Mouse (Mus musculus) skeletal muscle tissue, adult 2 months (tissue): ENCODE measurements around the gene Cdh26.
A peak's percentile ranks its signal among the peaks of the same experiment; 100 is the strongest.

ENCODE experiments used
- DNase-seq: peaks from one replicate; pipeline ENCODE4 v3.0.0-alpha.2; 2012; ENCODE audit warnings: low read depth, low spot score

Gene Cdh26

DNA sequence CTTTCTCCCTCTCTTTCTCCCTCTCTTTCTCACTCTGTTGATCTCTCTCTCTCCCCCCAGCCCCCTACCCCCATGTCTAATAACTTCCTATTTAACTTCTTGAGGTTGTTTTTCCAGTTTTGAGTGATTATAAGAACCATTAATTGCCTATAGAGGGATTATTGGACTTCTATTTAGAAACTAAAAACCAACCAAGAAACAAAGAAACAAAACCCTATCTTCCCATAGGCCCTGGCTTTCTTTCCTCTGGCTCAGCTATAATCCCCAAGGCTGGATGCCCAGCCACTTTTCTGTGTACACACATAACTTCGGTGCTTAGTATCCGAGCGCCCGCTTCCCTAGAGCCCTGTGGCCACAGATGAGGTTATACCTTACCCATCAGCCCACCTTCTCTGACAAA is at the start of gene Cdh26:
Gene Cdh26 (plus strand): TSS at position 301 of the 400 bp plus-strand sequence.
- DNase-seq = no peak

GRCm38 (mm10) chr2:178407053-178407815 is 23.1 kb upstream of the Cdh26 start, which contains the start of gene Sycp2:
TSS of gene Sycp2 (minus strand) at chr2:178407685.
- DNase-seq = no peak

DNA sequence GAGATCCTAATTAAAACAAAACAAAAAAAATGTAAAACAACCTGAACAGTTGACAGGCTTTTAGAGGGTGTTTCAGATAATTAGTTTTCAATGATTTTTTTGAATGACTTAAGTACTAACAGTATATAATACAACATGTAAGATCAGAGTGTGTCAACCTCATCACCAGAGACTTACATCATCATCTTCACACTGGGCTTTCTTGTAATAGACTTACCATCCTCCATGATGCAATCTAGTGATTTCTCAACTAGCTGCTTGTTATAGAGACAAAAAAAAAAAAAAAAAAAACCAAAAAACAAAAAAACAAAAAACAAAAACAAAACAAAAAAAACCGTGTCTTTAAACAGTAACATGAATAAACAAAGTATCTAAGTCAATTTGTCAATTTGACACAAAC is 21.3 kb upstream of the Cdh26 start:
- DNase-seq = no peak

GRCm38 (mm10) chr2:178410286-178410685 is 20.0 kb upstream of the Cdh26 start:
- no peak for DNase-seq

- peak; percentile 83 for DNase-seq
Observed at GRCm38 (mm10) chr2:178412598-178412997, 17.7 kb upstream of the Cdh26 start.

DNA sequence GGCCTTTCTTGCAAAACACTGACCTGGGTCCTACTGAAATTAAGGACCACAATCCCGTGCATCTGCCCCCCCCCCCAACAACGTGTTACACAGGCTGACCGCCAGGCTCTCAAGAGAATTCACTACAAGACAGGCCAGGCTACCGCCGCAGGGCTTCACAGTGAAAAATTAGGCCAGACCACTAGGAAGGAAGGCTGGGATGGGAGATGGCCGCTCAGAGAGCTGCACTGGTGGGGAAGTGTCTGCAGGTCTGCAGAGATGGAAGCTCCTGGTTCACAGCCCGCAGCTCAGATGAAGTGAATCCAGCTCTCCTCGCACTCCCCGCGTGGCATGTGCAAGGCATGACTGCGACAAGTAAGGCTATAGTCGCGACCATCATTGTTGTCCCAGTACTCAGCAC is 17.2 kb upstream of the Cdh26 start:
- DNase-seq = no peak

- no peak for DNase-seq
Observed at GRCm38 (mm10) chr2:178413481-178414260, 16.7 kb upstream of the Cdh26 start.

DNA sequence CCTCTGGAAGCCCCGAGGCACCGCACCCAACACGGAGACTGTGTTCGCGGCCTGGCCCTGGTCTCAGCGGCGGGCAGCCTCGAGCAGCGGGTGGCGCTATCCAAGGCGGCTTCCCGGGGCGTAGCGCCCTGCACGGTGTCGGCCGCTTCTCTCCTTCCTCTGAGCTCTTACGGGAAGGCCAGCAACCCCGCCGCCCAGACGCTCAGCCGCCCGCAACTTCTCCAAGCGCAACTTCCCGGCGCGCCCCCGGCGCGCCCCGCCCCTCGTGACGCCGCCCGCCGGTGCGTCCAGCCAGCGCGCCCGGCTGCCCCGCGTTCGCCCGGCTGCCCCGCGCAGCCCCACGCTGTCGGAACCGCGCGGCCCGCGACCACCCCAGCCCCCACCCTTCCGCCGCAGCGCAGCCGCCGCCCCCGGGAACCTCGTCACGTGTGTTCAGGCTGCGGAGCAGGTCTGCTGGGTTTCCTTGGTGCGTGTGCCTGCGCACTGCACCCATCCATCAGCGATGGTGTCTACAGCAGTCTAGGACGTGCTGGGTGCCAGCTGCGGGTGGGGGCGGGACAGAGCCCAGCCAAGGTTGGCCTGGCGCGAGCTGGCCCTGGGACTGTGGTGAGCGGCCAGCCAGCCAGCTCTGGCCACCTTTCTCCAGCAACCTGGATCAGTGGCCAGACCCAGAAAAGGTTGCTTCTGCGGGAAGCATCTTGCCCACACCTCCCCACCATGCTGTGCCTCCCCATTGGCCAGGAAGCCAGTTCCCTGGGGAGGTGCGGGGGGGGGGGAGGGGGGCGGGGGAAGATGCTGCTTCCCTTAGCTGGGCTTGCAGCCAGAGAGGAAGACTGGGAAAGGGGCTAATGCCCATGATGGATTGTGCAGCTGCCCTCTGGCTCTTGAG is 15.8 kb upstream of the Cdh26 start, which contains the start of the genes Ppp1r3d and Fam217b:
Gene Ppp1r3d (minus strand): TSS at position 212 of the 889 bp plus-strand sequence.
Gene Fam217b (plus strand): TSS at position 264 of the 889 bp plus-strand sequence.
- DNase-seq = peak; percentile 53

DNA sequence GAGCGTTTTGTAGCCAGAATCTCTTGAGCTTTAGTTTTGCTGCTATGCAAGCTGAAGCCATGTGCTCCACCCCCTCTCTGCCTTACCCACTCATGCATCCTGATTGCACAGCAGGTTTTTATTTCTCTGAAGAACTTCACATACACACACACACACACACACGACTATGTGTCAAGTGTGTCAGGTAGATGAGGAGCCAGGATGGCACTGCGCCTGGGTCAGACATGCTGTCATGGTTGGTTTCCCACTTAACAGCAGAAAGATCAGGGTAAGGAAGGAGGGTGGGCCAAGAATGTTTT is 15.2 kb upstream of the Cdh26 start:
- DNase-seq = no peak

DNA sequence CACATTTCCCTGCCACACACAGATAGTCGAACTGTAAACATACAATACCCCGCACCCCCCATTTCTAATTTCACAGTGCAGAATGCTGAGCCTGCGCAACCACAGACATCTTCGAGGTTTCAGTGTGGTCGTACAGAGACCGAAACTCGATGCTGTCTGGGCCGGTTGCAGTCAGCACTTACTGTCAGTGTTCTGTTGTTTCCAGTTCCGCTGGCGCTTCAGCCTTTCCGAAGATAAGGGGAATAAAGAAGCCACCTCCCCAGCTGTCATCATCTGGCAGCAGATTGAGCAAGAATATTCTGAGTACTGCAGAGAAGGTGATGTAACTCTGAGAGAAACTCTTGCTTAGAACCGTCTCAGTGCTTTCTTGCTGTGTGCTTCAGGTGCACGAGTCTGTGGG is 13.9 kb upstream of the Cdh26 start:
- DNase-seq = no peak

GRCm38 (mm10) chr2:178416970-178417369 is 13.4 kb upstream of the Cdh26 start:
- no peak for DNase-seq

DNA sequence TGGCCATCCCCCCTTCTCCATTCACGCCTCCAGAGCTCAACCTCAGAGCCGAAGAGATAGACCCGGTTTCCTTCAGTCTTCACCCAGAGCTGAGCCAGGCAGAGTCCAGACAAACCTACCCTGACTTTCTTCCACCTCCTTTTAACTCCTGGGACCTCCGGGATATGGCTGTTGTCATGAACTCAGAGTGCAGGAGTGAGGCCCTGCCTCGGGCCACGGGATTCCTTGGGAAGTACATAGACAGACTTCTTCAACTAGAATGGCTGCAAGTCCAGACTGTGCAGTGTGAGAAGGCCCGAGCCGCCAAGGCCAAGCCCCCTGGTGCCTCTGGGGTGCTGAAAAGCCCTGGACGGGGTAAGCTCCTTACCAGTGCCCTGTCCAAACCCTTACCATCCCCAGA is 9.8 kb upstream of the Cdh26 start:
- no peak for DNase-seq

GRCm38 (mm10) chr2:178421603-178422002 is 8.7 kb upstream of the Cdh26 start:
- DNase-seq = no peak

- DNase-seq = no peak
Observed at GRCm38 (mm10) chr2:178422186-178422585, 8.1 kb upstream of the Cdh26 start.

- DNase-seq = no peak
Observed at GRCm38 (mm10) chr2:178423223-178423622, 7.1 kb upstream of the Cdh26 start.

DNA sequence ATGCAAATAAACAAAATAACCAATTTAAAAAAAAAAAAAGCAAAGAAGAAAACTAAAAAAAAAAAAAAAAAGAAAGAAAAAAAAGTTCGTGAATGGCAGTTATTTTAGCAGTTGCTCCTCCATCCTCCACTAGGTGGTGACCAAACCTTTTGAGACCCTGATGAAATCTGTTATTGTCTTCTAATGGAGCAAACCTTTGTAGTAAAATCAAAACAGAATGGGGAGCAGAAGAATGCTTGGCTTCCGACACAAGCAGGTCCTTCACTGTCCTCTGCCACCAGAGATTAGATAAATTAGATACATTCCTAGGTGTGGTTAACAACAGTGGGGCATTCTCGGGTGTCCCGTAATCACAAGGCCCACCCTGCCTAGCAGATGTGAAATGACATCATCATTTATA is 4.1 kb upstream of the Cdh26 start:
- DNase-seq = no peak

- DNase-seq = no peak
Observed at GRCm38 (mm10) chr2:178427181-178427580, 3.1 kb upstream of the Cdh26 start.

DNA sequence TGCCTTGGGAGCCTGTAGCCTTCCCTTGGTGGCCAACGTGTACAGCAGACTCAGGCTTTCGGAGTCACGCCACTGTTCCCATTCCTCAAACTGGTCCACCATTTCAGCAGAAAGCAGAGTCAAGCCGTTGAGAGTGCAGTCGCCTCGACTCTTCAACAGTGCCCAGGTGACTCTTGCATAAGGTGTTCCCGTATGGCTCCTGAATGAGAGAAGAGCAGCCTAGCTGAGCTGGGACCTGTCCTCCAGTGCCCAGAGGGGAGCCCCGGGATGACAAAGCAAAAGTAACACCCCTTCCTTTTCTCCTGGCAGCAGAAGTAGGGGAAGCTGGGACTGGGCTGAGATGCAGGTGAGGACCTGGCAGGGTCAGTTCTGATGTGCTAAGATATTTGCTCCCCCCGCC is 2.1 kb upstream of the Cdh26 start:
- DNase-seq = no peak

DNA sequence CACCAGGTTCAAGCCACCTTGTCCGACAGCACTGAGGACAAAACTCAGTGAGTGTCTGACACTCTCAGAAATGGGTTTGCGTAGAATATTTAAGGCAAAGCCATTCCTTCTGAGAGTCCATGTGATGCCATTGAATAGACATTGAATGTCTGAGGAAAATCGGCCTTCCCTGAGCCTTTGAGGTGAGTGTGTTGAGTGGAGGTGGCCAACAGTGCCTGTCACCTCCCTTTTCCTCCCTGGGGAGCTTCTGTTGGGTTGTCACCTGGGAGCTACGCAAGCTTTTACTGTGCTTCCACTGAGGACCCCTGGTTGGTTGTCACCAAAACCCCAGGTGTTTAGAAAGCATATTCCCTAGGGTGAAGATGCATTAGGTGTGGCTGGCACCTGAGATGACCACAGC is 1.7 kb upstream of the Cdh26 start:
- DNase-seq = no peak

- no peak for DNase-seq
Observed at GRCm38 (mm10) chr2:178429426-178429825, 905 bp upstream of the Cdh26 start.

DNA sequence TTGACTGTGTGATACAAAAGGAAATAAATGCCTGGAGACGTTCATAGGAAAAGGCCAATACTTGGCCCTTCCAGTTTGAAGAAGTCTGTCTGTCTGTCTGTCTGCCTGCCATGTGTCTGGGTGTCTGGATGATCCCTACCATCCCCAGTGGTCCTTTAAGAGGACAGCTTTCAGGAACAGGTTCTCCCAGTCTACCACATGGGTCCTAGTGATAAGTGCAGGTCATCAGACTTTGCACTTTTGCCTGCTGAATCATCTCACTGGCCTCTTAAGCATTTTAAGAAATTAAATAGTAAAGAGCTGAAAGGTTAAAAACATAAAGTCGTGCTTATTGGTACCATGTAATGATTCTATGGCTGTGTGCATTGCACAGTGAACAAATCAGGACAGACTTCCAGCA is 3.2 kb downstream of the Cdh26 start:
- DNase-seq = no peak

- DNase-seq = no peak
Observed at GRCm38 (mm10) chr2:178433903-178434302, 3.6 kb downstream of the Cdh26 start.
